Mouse (Mus musculus) kidney, postnatal 10 days (tissue): ENCODE data around the gene Gm49369.
"Not testable (repeated sequence)": the region's sequence is repeated elsewhere in the genome, so short reads cannot be mapped to it uniquely, and the experiment has no call there.

Source experiments
- DNase-seq: peaks from one replicate; pipeline ENCODE4 v3.0.0; 2021; ENCODE audit warnings: mixed read lengths

Gm49369 gene

DNA sequence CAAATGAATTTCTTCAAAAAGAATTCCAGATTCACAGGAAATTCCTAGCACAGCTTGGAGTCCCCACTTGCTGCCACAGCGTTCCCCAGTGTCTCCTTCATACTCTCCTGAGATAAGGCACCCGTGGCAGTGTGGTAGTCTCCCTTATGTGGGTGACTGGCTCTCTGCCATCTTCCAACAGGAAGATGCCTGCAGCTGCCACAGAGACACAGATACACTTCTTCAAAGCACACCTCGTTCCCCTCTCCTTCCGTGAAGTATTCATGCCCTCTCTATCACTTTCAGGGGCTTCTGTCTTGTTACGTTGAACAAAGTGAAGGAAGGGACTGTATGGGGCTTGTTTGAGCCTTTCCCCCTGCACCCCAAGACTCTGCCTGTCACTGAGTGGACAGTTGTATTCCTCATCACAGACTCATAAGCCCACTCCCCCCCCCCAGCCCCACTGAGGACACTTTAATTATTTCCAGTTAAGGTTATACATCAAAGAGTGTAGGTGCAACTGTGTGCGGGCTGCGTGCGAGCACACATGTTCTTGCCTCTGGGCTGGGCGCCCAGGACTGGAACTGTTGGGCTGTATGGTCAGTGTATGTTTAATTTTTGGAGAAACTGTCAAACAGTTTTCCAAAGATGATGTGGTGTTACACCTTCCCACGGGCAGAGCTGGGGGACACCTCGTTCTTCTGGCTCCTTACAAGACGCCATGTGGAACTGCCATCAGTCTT is 58.9 kb downstream of the Gm49369 start:
- no peak for DNase-seq

DNA sequence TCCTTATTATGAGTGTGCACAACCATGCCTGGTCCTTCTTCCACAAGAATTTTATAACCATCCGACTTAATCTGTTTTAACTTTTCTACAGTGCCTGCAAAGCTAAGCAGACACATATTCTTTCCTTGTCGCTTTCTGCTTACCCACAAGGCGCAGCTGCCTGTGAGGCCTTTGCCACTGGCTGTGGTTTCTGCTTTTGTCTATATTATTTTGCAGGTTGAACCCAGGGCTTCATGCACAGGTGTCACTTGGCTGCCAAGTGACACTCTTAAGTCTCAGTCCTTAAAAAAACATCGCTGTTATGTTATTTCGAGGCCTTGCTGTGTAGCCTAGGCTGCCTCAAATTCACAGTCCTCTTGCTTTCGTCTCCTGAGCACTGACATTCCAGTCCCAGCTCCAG is 59.8 kb downstream of the Gm49369 start:
- DNase-seq, result no peak

DNA sequence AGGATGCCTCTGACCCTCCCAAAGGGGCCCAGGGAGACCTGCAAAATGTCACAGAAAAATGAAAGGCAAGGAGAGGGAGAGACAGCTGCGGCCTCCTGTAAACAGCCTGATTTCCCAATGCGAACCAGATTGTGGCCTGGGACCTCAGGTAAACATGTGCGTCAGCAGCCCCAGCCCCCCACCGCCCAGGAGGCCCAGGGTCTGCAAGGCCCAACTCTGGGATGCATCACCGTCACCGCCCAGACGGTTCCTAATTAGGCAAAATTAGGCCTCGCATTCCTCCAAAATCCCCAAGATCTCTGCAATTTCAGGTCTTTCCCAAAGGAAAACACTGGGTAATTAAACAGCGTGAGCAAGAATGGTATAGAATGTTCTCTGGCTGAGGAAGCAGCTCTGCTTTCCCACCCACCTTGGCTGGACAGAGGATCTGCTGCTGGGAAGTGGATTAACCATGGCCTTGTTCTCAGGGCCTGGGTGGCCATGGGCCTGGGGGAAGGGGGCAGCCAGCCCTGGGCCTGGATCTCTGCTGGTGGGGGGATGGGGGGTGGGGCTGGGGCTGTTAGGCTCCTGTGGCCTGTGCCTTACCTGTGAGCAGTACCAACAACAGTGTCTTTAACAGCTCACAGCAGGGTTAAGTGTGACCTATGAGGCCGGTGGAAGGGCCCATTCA is 60.7 kb downstream of the Gm49369 start:
- DNase-seq, result not testable (repeated sequence)
